Mouse (Mus musculus): ENCODE results near the gene Hoxc5. TPM values are rescaled to one million over a fixed set of nuclear protein-coding genes. Genes with fewer than 3 reads are reported as not detected.

Hoxc5 gene
- polyA plus RNA-seq, 2 experiments, result 0.06 TPM; not detected in 1

GRCm38 (mm10) chr15:102984925-102985324 lies 17.7 kb downstream of the Hoxc5 start:
- DNase-seq (ENCODE audit: low read depth in 3 of 3, low spot score in 3 of 3), result no peak
- TF ChIP-seq EP300 (IDR thresholded peaks at IDR 0.05; ENCODE audit: low read depth) (no peak), CTCF (IDR thresholded peaks at IDR 0.05; ENCODE audit: low read depth) (no peak)
- ATAC-seq (ENCODE audit: insufficient read depth), result no peak
- WGBS (ENCODE audit: insufficient replicate concordance), result 16% methylated on average over 3 of the region's 3 CpGs
- H3K4me1 ChIP-seq (replicated peaks; ENCODE audit: control insufficient read depth in 2 of 2, insufficient read depth in 2 of 2, low read length in 1 of 2), result no peaks in the 10 kb centered on the region
- H3K4me3 ChIP-seq (ENCODE audit: insufficient read depth in 1 of 2, low read depth in 2 of 2, low read length in 2 of 2), result no peak overlapping the region
- H3K4me2 ChIP-seq (ENCODE audit: low read depth), result no peak overlapping the region
- no peak overlapping the region for H3K9ac ChIP-seq (replicated peaks)
- H3K27ac ChIP-seq, result no peak overlapping the region
- no peaks in the 10 kb centered on the region for H3K9me3 ChIP-seq (ENCODE audit: control insufficient read depth, low read length)
- no peaks in the 10 kb centered on the region for H3K36me3 ChIP-seq (replicated peaks; ENCODE audit: control insufficient read depth, insufficient read depth, low read depth)
- peaks cover 97% of the 10 kb centered on the region for H3K27me3 ChIP-seq (ENCODE audit: control insufficient read depth, insufficient read depth, low read length)

GRCm38 (mm10) chr15:102987124-102987833 lies 20.0 kb downstream of the Hoxc5 start:
- Histone ChIP-seq H3K4me1 (replicated peaks; ENCODE audit: control insufficient read depth in 2 of 2, insufficient read depth in 2 of 2, low read length in 1 of 2) (no peaks in the 10 kb centered on the region), H3K4me2 (ENCODE audit: low read depth) (no peak overlapping the region), H3K27me3 (ENCODE audit: control insufficient read depth, insufficient read depth, low read length) (peaks cover 95% of the 10 kb centered on the region), H3K4me3 (ENCODE audit: insufficient read depth in 1 of 2, low read depth in 2 of 2, low read length in 2 of 2) (no peak overlapping the region), H3K9me3 (ENCODE audit: control insufficient read depth, low read length) (no peaks in the 10 kb centered on the region), H3K9ac (replicated peaks) (no peak overlapping the region), H3K27ac (no peak overlapping the region), H3K36me3 (replicated peaks; ENCODE audit: control insufficient read depth, insufficient read depth, low read depth) (no peaks in the 10 kb centered on the region)
- TF ChIP-seq CTCF (IDR thresholded peaks at IDR 0.05; ENCODE audit: low read depth) (peak; percentile 87), EP300 (IDR thresholded peaks at IDR 0.05; ENCODE audit: low read depth) (no peak)
- 2% methylated on average over 21 of the region's 21 CpGs for WGBS (ENCODE audit: insufficient replicate concordance)
- ATAC-seq (ENCODE audit: insufficient read depth), result no peak
- peak; percentile 41 to 45 (median 44) for DNase-seq (ENCODE audit: low read depth in 3 of 3, low spot score in 3 of 3)

- no peak overlapping the region for H3K4me3 ChIP-seq (ENCODE audit: insufficient read depth in 1 of 2, low read depth in 2 of 2, low read length in 2 of 2)
- 17% methylated on average over 5 of the region's 5 CpGs for WGBS (ENCODE audit: insufficient replicate concordance)
- no peak for DNase-seq (ENCODE audit: low read depth in 3 of 3, low spot score in 3 of 3)
- H3K4me1 ChIP-seq (replicated peaks; ENCODE audit: control insufficient read depth in 2 of 2, insufficient read depth in 2 of 2, low read length in 1 of 2), result no peaks in the 10 kb centered on the region
- no peak overlapping the region for H3K4me2 ChIP-seq (ENCODE audit: low read depth)
- peaks cover 96% of the 10 kb centered on the region for H3K27me3 ChIP-seq (ENCODE audit: control insufficient read depth, insufficient read depth, low read length)
- ATAC-seq (ENCODE audit: insufficient read depth), result no peak
- TF ChIP-seq EP300 (IDR thresholded peaks at IDR 0.05; ENCODE audit: low read depth), result no peak
- no peak for TF ChIP-seq CTCF (IDR thresholded peaks at IDR 0.05; ENCODE audit: low read depth)
- no peaks in the 10 kb centered on the region for H3K36me3 ChIP-seq (replicated peaks; ENCODE audit: control insufficient read depth, insufficient read depth, low read depth)
- no peak overlapping the region for H3K27ac ChIP-seq
- H3K9me3 ChIP-seq (ENCODE audit: control insufficient read depth, low read length), result no peaks in the 10 kb centered on the region
- no peak overlapping the region for H3K9ac ChIP-seq (replicated peaks)
These were observed 20.8 kb downstream of the Hoxc5 start for GRCm38 (mm10) chr15:102988078-102988477.

- H3K9me3 ChIP-seq (ENCODE audit: control insufficient read depth, low read length), result no peaks in the 10 kb centered on the region
- WGBS (ENCODE audit: insufficient replicate concordance), result 2% methylated on average over 68 of the region's 69 CpGs
- no peak for TF ChIP-seq EP300 (IDR thresholded peaks at IDR 0.05; ENCODE audit: low read depth)
- no peak for ATAC-seq (ENCODE audit: insufficient read depth)
- H3K4me1 ChIP-seq (replicated peaks; ENCODE audit: control insufficient read depth in 2 of 2, insufficient read depth in 2 of 2, low read length in 1 of 2), result no peaks in the 10 kb centered on the region
- H3K4me3 ChIP-seq (ENCODE audit: insufficient read depth in 1 of 2, low read depth in 2 of 2, low read length in 2 of 2), result no peak within 1 kb of the TSS
- H3K27me3 ChIP-seq (ENCODE audit: control insufficient read depth, insufficient read depth, low read length), result peaks cover 95% of the 10 kb centered on the region
- no peak within 1 kb of the TSS for H3K27ac ChIP-seq
- H3K36me3 ChIP-seq (replicated peaks; ENCODE audit: control insufficient read depth, insufficient read depth, low read depth), result no peaks in the 10 kb centered on the region
- DNase-seq (ENCODE audit: low read depth in 3 of 3, low spot score in 3 of 3), result no peak
- H3K4me2 ChIP-seq (ENCODE audit: low read depth), result no peak within 1 kb of the TSS
- no peak within 1 kb of the TSS for H3K9ac ChIP-seq (replicated peaks)
These were observed 23.5 kb downstream of the Hoxc5 start, which contains the start of gene Hoxc8 for GRCm38 (mm10) chr15:102990461-102991397. Gene Hoxc8 (plus strand): TSS chr15:102990607.

- Histone ChIP-seq H3K9me3 (ENCODE audit: control insufficient read depth, low read length) (no peaks in the 10 kb centered on the region), H3K9ac (replicated peaks) (no peak overlapping the region), H3K27ac (no peak overlapping the region), H3K36me3 (replicated peaks; ENCODE audit: control insufficient read depth, insufficient read depth, low read depth) (no peaks in the 10 kb centered on the region), H3K27me3 (ENCODE audit: control insufficient read depth, insufficient read depth, low read length) (peaks cover 95% of the 10 kb centered on the region), H3K4me3 (ENCODE audit: insufficient read depth in 1 of 2, low read depth in 2 of 2, low read length in 2 of 2) (no peak overlapping the region), H3K4me1 (replicated peaks; ENCODE audit: control insufficient read depth in 2 of 2, insufficient read depth in 2 of 2, low read length in 1 of 2) (no peaks in the 10 kb centered on the region), H3K4me2 (ENCODE audit: low read depth) (no peak overlapping the region)
- ATAC-seq (ENCODE audit: insufficient read depth), result no peak
- DNase-seq (ENCODE audit: low read depth in 3 of 3, low spot score in 3 of 3), result no peak
- WGBS (ENCODE audit: insufficient replicate concordance), result 7% methylated on average over 7 of the region's 7 CpGs
- no peak for TF ChIP-seq EP300 (IDR thresholded peaks at IDR 0.05; ENCODE audit: low read depth)
- TF ChIP-seq CTCF (IDR thresholded peaks at IDR 0.05; ENCODE audit: low read depth), result no peak
These were observed 24.5 kb downstream of the Hoxc5 start for GRCm38 (mm10) chr15:102991782-102992181.
